Mouse (Mus musculus): ENCODE data around the gene Cmtr1. TPM values are rescaled to one million over a fixed set of nuclear protein-coding genes. Genes with fewer than 3 reads are reported as not detected.

Gene Cmtr1
- total and polyA plus RNA-seq, 3 experiments: 47.3 to 99.6 (median 77.9) TPM

GRCm38 (mm10) chr17:29711076-29711744 is 50.8 kb downstream of the Cmtr1 start:
- no peaks in the 10 kb centered on the region for H3K27me3 ChIP-seq (ENCODE audit: control insufficient read depth in 1 of 2, insufficient read depth in 2 of 2, low read length in 2 of 2)
- H3K4me3 ChIP-seq (ENCODE audit: control insufficient read depth in 1 of 2, insufficient read depth in 1 of 2, low read depth in 2 of 2, low read length in 2 of 2): no peak overlapping the region
- H3K9me3 ChIP-seq (replicated peaks; ENCODE audit: insufficient read depth, low read length): no peaks in the 10 kb centered on the region
- no peak for DNase-seq (ENCODE audit: low read depth, low spot score)
- H3K9ac ChIP-seq (ENCODE audit: control insufficient read depth, low read depth, low read length, poor library complexity, severe bottlenecking): no peak overlapping the region
- peaks cover 5 to 18% of the 10 kb centered on the region in 2 experiments; a peak in 3 of 4 replicates for H3K4me1 ChIP-seq (ENCODE audit: control insufficient read depth in 1 of 2, insufficient read depth in 2 of 2, low read length in 2 of 2)
- TF ChIP-seq ETS1 (IDR thresholded peaks at IDR 0.05; ENCODE audit: low read depth, low read length) (no peak), KAT2A (conservative IDR thresholded peaks at IDR 0.05; ENCODE audit: low read depth, low read length) (no peak), TBP (IDR thresholded peaks at IDR 0.05; ENCODE audit: low read depth, low read length) (no peak), ZNF384 (IDR thresholded peaks at IDR 0.05; ENCODE audit: low read depth, low read length) (no peak), NRF1 (IDR thresholded peaks at IDR 0.05; ENCODE audit: insufficient read depth, low read depth, low read length, poor library complexity, severe bottlenecking) (no peak), ELF1 (IDR thresholded peaks at IDR 0.05; ENCODE audit: low read depth, low read length) (no peak), POLR2A (IDR thresholded peaks at IDR 0.05; ENCODE audit: control insufficient read depth in 1 of 2, insufficient read depth in 1 of 2, low read depth in 1 of 2, low read length in 2 of 2, poor library complexity in 1 of 2) (no peak), HCFC1 (IDR thresholded peaks at IDR 0.05; ENCODE audit: low read depth, low read length) (no peak), USF2 (IDR thresholded peaks at IDR 0.05; ENCODE audit: borderline replicate concordance in 1 of 2, insufficient read depth in 1 of 2, low read depth in 1 of 2, low read length in 2 of 2) (no peak), SMC3 (IDR thresholded peaks at IDR 0.05; ENCODE audit: low read depth, low read length) (no peak), MAZ (IDR thresholded peaks at IDR 0.05; ENCODE audit: low read depth, low read length) (no peak), CTCF (IDR thresholded peaks at IDR 0.05 in 2 of 3, conservative IDR thresholded peaks at IDR 0.05 in 1 of 3; ENCODE audit: control insufficient read depth in 1 of 3, insufficient read depth in 1 of 3, low read depth in 2 of 3, low read length in 3 of 3, poor library complexity in 1 of 3, severe bottlenecking in 1 of 3) (no peak), TAL1 (IDR thresholded peaks at IDR 0.05; ENCODE audit: low read length) (no peak), ZC3H11A (IDR thresholded peaks at IDR 0.05; ENCODE audit: low read depth, low read length) (no peak)
- H3K36me3 ChIP-seq (ENCODE audit: control insufficient read depth in 1 of 2, insufficient read depth in 2 of 2, low read length in 2 of 2): peaks cover 0 to 9% of the 10 kb centered on the region in 2 experiments; a peak in 2 of 4 replicates
- H3K79me2 ChIP-seq (ENCODE audit: control insufficient read depth, insufficient read depth, low read length, poor library complexity): peaks cover 2% of the 10 kb centered on the region; the same call in 1 of the 2 replicates
- H3K27ac ChIP-seq (ENCODE audit: control insufficient read depth, low read depth, low read length): no peak overlapping the region

- Histone ChIP-seq H3K36me3 (ENCODE audit: control insufficient read depth in 1 of 2, insufficient read depth in 2 of 2, low read length in 2 of 2) (peaks cover 0 to 13% of the 10 kb centered on the region in 2 experiments; a peak in 2 of 4 replicates), H3K4me1 (ENCODE audit: control insufficient read depth in 1 of 2, insufficient read depth in 2 of 2, low read length in 2 of 2) (peaks cover 7 to 23% of the 10 kb centered on the region in 2 experiments; a peak in 3 of 4 replicates), H3K79me2 (ENCODE audit: control insufficient read depth, insufficient read depth, low read length, poor library complexity) (peaks cover 6% of the 10 kb centered on the region), H3K9me3 (replicated peaks; ENCODE audit: insufficient read depth, low read length) (no peaks in the 10 kb centered on the region), H3K9ac (ENCODE audit: control insufficient read depth, low read depth, low read length, poor library complexity, severe bottlenecking) (no peak overlapping the region), H3K4me3 (ENCODE audit: control insufficient read depth in 1 of 2, insufficient read depth in 1 of 2, low read depth in 2 of 2, low read length in 2 of 2) (no peak overlapping the region), H3K27me3 (ENCODE audit: control insufficient read depth in 1 of 2, insufficient read depth in 2 of 2, low read length in 2 of 2) (no peaks in the 10 kb centered on the region), H3K27ac (ENCODE audit: control insufficient read depth, low read depth, low read length) (no peak overlapping the region)
- no peak for TF ChIP-seq JUND (IDR thresholded peaks at IDR 0.05; ENCODE audit: low read depth, low read length)
- no peak for TF ChIP-seq MAZ (IDR thresholded peaks at IDR 0.05; ENCODE audit: low read depth, low read length)
- no peak for TF ChIP-seq GABPA (IDR thresholded peaks at IDR 0.05; ENCODE audit: low read depth, low read length)
- no peak for TF ChIP-seq E2F4 (IDR thresholded peaks at IDR 0.05; ENCODE audit: borderline replicate concordance, low read depth, low read length)
- TF ChIP-seq MYB (IDR thresholded peaks at IDR 0.05; ENCODE audit: low read depth, low read length): no peak
- TF ChIP-seq MYC (IDR thresholded peaks at IDR 0.05; ENCODE audit: low read depth, low read length): no peak
- TF ChIP-seq POLR2AphosphoS2 (IDR thresholded peaks at IDR 0.05; ENCODE audit: low read length): no peak
- TF ChIP-seq TCF12 (IDR thresholded peaks at IDR 0.05; ENCODE audit: low read depth, low read length): no peak
- TF ChIP-seq RCOR1 (IDR thresholded peaks at IDR 0.05; ENCODE audit: low read depth, low read length): no peak
- TF ChIP-seq NELFE (IDR thresholded peaks at IDR 0.05; ENCODE audit: low read depth, low read length): no peak
- TF ChIP-seq TAL1 (IDR thresholded peaks at IDR 0.05; ENCODE audit: low read length): no peak
- no peak for TF ChIP-seq CTCF (IDR thresholded peaks at IDR 0.05 in 2 of 3, conservative IDR thresholded peaks at IDR 0.05 in 1 of 3; ENCODE audit: control insufficient read depth in 1 of 3, insufficient read depth in 1 of 3, low read depth in 2 of 3, low read length in 3 of 3, poor library complexity in 1 of 3, severe bottlenecking in 1 of 3)
- no peak for TF ChIP-seq MEF2A (IDR thresholded peaks at IDR 0.05; ENCODE audit: extremely low read depth, insufficient replicate concordance, low read depth, low read length, poor library complexity, severe bottlenecking)
- no peak for DNase-seq (ENCODE audit: low read depth, low spot score)
Observed at GRCm38 (mm10) chr17:29711745-29712431, 51.5 kb downstream of the Cmtr1 start.
